Mouse (Mus musculus) B cell, adult (primary cell): Measurements from ENCODE around the gene Hipk1. TPM values are rescaled to one million over a fixed set of nuclear protein-coding genes. Genes with fewer than 3 reads are reported as not detected.

Experiments used
- total RNA-seq: library from RNA; stranded (reverse); gene quantifications from 4 replicates; pipeline ENCODE4 v1.2.4, GENCODE M21; 2023; ENCODE audit not compliant: inconsistent age

The Hipk1 gene
- 194 to 217 TPM (median 210 TPM) in 4 replicates for total RNA-seq

GRCm38 (mm10) chr3:103791230-103792110, at the start of gene Hipk1:
Gene Hipk1, minus strand, starts transcription at chr3:103791563.

DNA sequence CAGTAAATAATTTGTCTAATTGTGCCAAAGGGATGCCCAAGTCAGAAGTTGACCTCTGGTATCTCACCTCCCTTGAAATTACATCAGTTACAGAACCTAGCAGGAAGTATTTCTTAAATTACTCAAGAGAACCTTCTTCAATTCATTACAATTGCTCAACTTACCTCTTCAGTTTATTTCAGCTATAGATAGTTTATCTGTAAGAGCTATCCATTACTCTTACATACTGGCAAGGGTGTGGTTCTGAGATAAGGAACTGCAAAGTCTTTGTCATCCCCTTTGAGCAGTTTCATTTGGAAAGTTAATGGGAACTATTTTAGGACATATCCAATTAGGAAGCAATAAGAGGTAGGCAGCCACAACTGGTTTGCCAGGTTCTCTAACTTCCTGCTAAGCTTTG, 41.1 kb upstream of the Hipk1 start, which contains the start of gene Bcl2l15:
Gene Bcl2l15, plus strand, starts transcription at position 176 of the 400 bp plus-strand sequence.

GRCm38 (mm10) chr3:103808891-103809798, 17.8 kb upstream of the Hipk1 start, which contains the start of the genes Dclre1b, Ap4b1 and Gm43064:
Gene Dclre1b, minus strand, starts transcription at chr3:103809444.
Gene Ap4b1, plus strand, starts transcription at chr3:103809520.
Gene Gm43064, plus strand, starts transcription at chr3:103809573.

GRCm38 (mm10) chr3:103739329-103739728, 52.0 kb downstream of the Hipk1 start, which contains the start of gene Gm10964:
Gene Gm10964, plus strand, starts transcription at chr3:103739366.

GRCm38 (mm10) chr3:103737778-103738571, 53.4 kb downstream of the Hipk1 start, which contains the start of gene Olfml3:
Gene Olfml3, minus strand, starts transcription at chr3:103738001.

Other genes starting within 250 kb of the Hipk1 start
- not detected in 4 replicates for gene Syt6, start 216.3 kb downstream of the Hipk1 start, total RNA-seq
- gene Atg4a-ps, start 145.5 kb downstream of the Hipk1 start, total RNA-seq: 1.7 to 2.8 TPM (median 2.0 TPM) in 4 replicates
- gene Olfml3, start 53.6 kb downstream of the Hipk1 start, total RNA-seq: 1.2 to 2.2 TPM (median 1.5 TPM) in 4 replicates
- gene Gm10964, start 52.2 kb downstream of the Hipk1 start, total RNA-seq: not detected in 4 replicates
- gene Dclre1b, start 17.9 kb upstream of the Hipk1 start, total RNA-seq: 19.0 to 27.0 TPM (median 24.3 TPM) in 4 replicates
- gene Ap4b1, start 18.0 kb upstream of the Hipk1 start, total RNA-seq: 24.1 to 27.3 TPM (median 26.1 TPM) in 4 replicates
- gene Gm43064, start 18.0 kb upstream of the Hipk1 start, total RNA-seq: 0.54 to 2.0 TPM (median 0.58 TPM) in 3 of 4 replicates, not detected in the other
- 0.48 to 2.0 TPM (median 1.2 TPM) in 3 of 4 replicates, not detected in the other for gene Bcl2l15, start 41.0 kb upstream of the Hipk1 start, total RNA-seq
- 121 to 169 TPM (median 142 TPM) in 4 replicates for gene Ptpn22, start 68.2 kb upstream of the Hipk1 start, total RNA-seq
- 44.0 to 51.5 TPM (median 49.9 TPM) in 4 replicates for gene Rsbn1, start 122.6 kb upstream of the Hipk1 start, total RNA-seq
- 22.0 to 28.4 TPM (median 23.6 TPM) in 4 replicates for gene Phtf1, start 176.5 kb upstream of the Hipk1 start, total RNA-seq